Mouse (Mus musculus) MEL (cell line): ENCODE measurements around the gene Fnbp1l. TPM values are rescaled to one million over a fixed set of nuclear protein-coding genes. Genes with fewer than 3 reads are reported as not detected.

ENCODE experiments used
- DNase-seq: peaks from one replicate; pipeline ENCODE4 v3.0.0; 2011; ENCODE audit warnings: low read depth, low spot score
- H3K27ac ChIP-seq: 2 replicates; pipeline ENCODE4 v1.5.1; 2012; ENCODE audit warnings: low read depth, mild to moderate bottlenecking, control low read depth, low read length, moderate library complexity; ENCODE audit not compliant: control insufficient read depth
- H3K27me3 ChIP-seq, 2 experiments: fragments of 150-350 bp in 1 of 2; sonication (generic) in 1 of 2; 2 replicates each; pipeline ENCODE4 v1.6.1; 2012; ENCODE audit warnings: low read length in 2 of 2, mild to moderate bottlenecking in 2 of 2, improper control_type of control experiment in 1 of 2, moderate library complexity in 1 of 2; ENCODE audit not compliant: insufficient read depth in 2 of 2, control insufficient read depth in 1 of 2
- H3K36me3 ChIP-seq, 2 experiments: 2 replicates each; pipeline ENCODE4 v1.6.1; 2012 to 2014; ENCODE audit warnings: low read length in 2 of 2, improper control_type of control experiment in 1 of 2, inconsistent platforms in 1 of 2, mild to moderate bottlenecking in 1 of 2; ENCODE audit not compliant: insufficient read depth in 2 of 2, control insufficient read depth in 1 of 2
- H3K4me1 ChIP-seq, 2 experiments: fragments of 150-350 bp in 1 of 2; sonication (generic) in 1 of 2; 2 replicates each; pipeline ENCODE4 v1.6.1; 2012; ENCODE audit warnings: low read length in 2 of 2, improper control_type of control experiment in 1 of 2, mild to moderate bottlenecking in 1 of 2; ENCODE audit not compliant: insufficient read depth in 2 of 2, control insufficient read depth in 1 of 2
- H3K4me3 ChIP-seq, 2 experiments: fragments of 150-350 bp in 1 of 2; sonication (generic) in 1 of 2; 2 replicates each; pipeline ENCODE4 v1.5.1; 2012; ENCODE audit warnings: low read depth in 2 of 2, low read length in 2 of 2, mild to moderate bottlenecking in 2 of 2, moderate library complexity in 2 of 2, control low read depth in 1 of 2, improper control_type of control experiment in 1 of 2; ENCODE audit not compliant: control insufficient read depth in 1 of 2, insufficient read depth in 1 of 2
- H3K79me2 ChIP-seq: 2 replicates; pipeline ENCODE4 v1.6.1; 2012; ENCODE audit warnings: mild to moderate bottlenecking, low read length, moderate library complexity; ENCODE audit not compliant: control insufficient read depth, poor library complexity, insufficient read depth
- H3K9ac ChIP-seq: 2 replicates; pipeline ENCODE4 v1.6.1; 2012; ENCODE audit warnings: low read depth, mild to moderate bottlenecking, control low read depth, low read length, moderate library complexity; ENCODE audit not compliant: control insufficient read depth, poor library complexity, severe bottlenecking
- H3K9me3 ChIP-seq: fragments of 150-350 bp; sonication (generic); replicated peaks from 2 replicates; pipeline ENCODE4 v1.6.1; 2012; ENCODE audit warnings: mild to moderate bottlenecking, low read length, improper control_type of control experiment, moderate library complexity; ENCODE audit not compliant: insufficient read depth
- CHD1 ChIP-seq: IDR thresholded peaks from 2 replicates; pipeline ENCODE4 v1.6.1; 2012; ENCODE audit warnings: low read depth, mild to moderate bottlenecking, inconsistent platforms, low read length, improper control_type of control experiment
- CTCF ChIP-seq, 3 experiments: IDR thresholded peaks in 2 of 3; conservative IDR thresholded peaks in 1 of 3; 2 replicates each; pipeline ENCODE4 v1.5.1; 2011 to 2012; ENCODE audit warnings: low read length in 3 of 3, low read depth in 2 of 3, mild to moderate bottlenecking in 2 of 3, improper control_type of control experiment in 1 of 3, inconsistent platforms in 1 of 3, mixed read lengths in 1 of 3, moderate library complexity in 1 of 3; ENCODE audit not compliant: control insufficient read depth in 1 of 3, insufficient read depth in 1 of 3, poor library complexity in 1 of 3, severe bottlenecking in 1 of 3
- E2F4 ChIP-seq: IDR thresholded peaks from 2 replicates; pipeline ENCODE4 v1.6.1; 2011; ENCODE audit warnings: low read depth, low read length, improper control_type of control experiment, borderline replicate concordance
- ELF1 ChIP-seq: IDR thresholded peaks from 2 replicates; pipeline ENCODE4 v1.6.1; 2014; ENCODE audit warnings: low read depth, mild to moderate bottlenecking, inconsistent platforms, low read length, improper control_type of control experiment, moderate library complexity
- EP300 ChIP-seq, 2 experiments: IDR thresholded peaks; 2 replicates each; pipeline ENCODE4 v1.6.1; 2011; ENCODE audit warnings: improper control_type of control experiment in 2 of 2, low read length in 2 of 2, low read depth in 1 of 2, mild to moderate bottlenecking in 1 of 2
- ETS1 ChIP-seq: IDR thresholded peaks from 2 replicates; pipeline ENCODE4 v1.6.1; 2012; ENCODE audit warnings: low read depth, mild to moderate bottlenecking, inconsistent platforms, low read length, improper control_type of control experiment, moderate library complexity
- GABPA ChIP-seq: IDR thresholded peaks from 2 replicates; pipeline ENCODE4 v1.6.1; 2012; ENCODE audit warnings: low read depth, mild to moderate bottlenecking, inconsistent platforms, low read length, improper control_type of control experiment, moderate library complexity
- HCFC1 ChIP-seq: IDR thresholded peaks from 2 replicates; pipeline ENCODE4 v1.6.1; 2012; ENCODE audit warnings: low read depth, mild to moderate bottlenecking, inconsistent platforms, low read length, improper control_type of control experiment, moderate library complexity
- JUND ChIP-seq: IDR thresholded peaks from 2 replicates; pipeline ENCODE4 v1.6.1; 2011; ENCODE audit warnings: low read depth, mild to moderate bottlenecking, improper control_type of control experiment, low read length
- MAFK ChIP-seq: IDR thresholded peaks from 2 replicates; pipeline ENCODE4 v1.6.1; 2011; ENCODE audit warnings: low read depth, mild to moderate bottlenecking, low read length, improper control_type of control experiment, borderline replicate concordance
- MAX ChIP-seq: IDR thresholded peaks from 2 replicates; pipeline ENCODE4 v1.6.1; 2011; ENCODE audit warnings: low read length, improper control_type of control experiment
- MEF2A ChIP-seq: IDR thresholded peaks from 2 replicates; pipeline ENCODE4 v1.6.1; 2014; ENCODE audit warnings: low read depth, mild to moderate bottlenecking, inconsistent platforms, low read length, improper control_type of control experiment; ENCODE audit not compliant: poor library complexity, insufficient replicate concordance, severe bottlenecking; ENCODE audit errors: extremely low read depth
- MYB ChIP-seq: IDR thresholded peaks from 2 replicates; pipeline ENCODE4 v1.6.1; 2011; ENCODE audit warnings: mild to moderate bottlenecking, low read depth, low read length, improper control_type of control experiment
- MYC ChIP-seq: IDR thresholded peaks from 2 replicates; pipeline ENCODE4 v1.6.1; 2011; ENCODE audit warnings: low read depth, mild to moderate bottlenecking, low read length, improper control_type of control experiment, moderate library complexity
- NELFE ChIP-seq: IDR thresholded peaks from 2 replicates; pipeline ENCODE4 v1.6.1; 2011; ENCODE audit warnings: low read depth, low read length, improper control_type of control experiment
- POLR2A ChIP-seq, 2 experiments: IDR thresholded peaks; 2 replicates each; pipeline ENCODE4 v1.6.1; 2011 to 2012; ENCODE audit warnings: low read length in 2 of 2, mild to moderate bottlenecking in 2 of 2, control low read depth in 1 of 2, improper control_type of control experiment in 1 of 2, low read depth in 1 of 2, moderate library complexity in 1 of 2; ENCODE audit not compliant: control insufficient read depth in 1 of 2, insufficient read depth in 1 of 2, poor library complexity in 1 of 2
- POLR2AphosphoS2 ChIP-seq: IDR thresholded peaks from 2 replicates; pipeline ENCODE4 v1.6.1; 2011; ENCODE audit warnings: low read length, improper control_type of control experiment
- RCOR1 ChIP-seq: IDR thresholded peaks from 2 replicates; pipeline ENCODE4 v1.6.1; 2012; ENCODE audit warnings: low read depth, mild to moderate bottlenecking, inconsistent platforms, low read length, improper control_type of control experiment
- SIN3A ChIP-seq: IDR thresholded peaks from 2 replicates; pipeline ENCODE4 v1.6.1; 2012; ENCODE audit warnings: low read length, improper control_type of control experiment, inconsistent platforms
- TAL1 ChIP-seq: IDR thresholded peaks from 2 replicates; pipeline ENCODE4 v1.6.1; 2012; ENCODE audit warnings: mild to moderate bottlenecking, inconsistent platforms, low read length, moderate library complexity, mixed read lengths
- TCF12 ChIP-seq: IDR thresholded peaks from 2 replicates; pipeline ENCODE4 v1.6.1; 2014; ENCODE audit warnings: low read depth, mild to moderate bottlenecking, inconsistent platforms, low read length, improper control_type of control experiment, moderate library complexity
- USF1 ChIP-seq: IDR thresholded peaks from 2 replicates; pipeline ENCODE4 v1.6.1; 2014; ENCODE audit warnings: low read depth, mild to moderate bottlenecking, inconsistent platforms, low read length, improper control_type of control experiment, moderate library complexity
- polyA plus RNA-seq, 2 experiments: library from polyadenylated mRNA; stranded (reverse) in 1 of 2; unstranded in 1 of 2; fragments of >175 nt in 1 of 2; fragments of >200 nt in 1 of 2; gene quantifications; 2 replicates each; pipeline versions ENCODE4 v1.2.1 to v1.2.4; 2012; ENCODE audit warnings: low replicate concordance in 2 of 2, low read depth in 1 of 2; ENCODE audit not compliant: insufficient read length in 2 of 2, insufficient read depth in 1 of 2, missing spikeins in 1 of 2
- total RNA-seq: library from RNA; depleted of rRNA; stranded (reverse); fragments of 300-350 nt; gene quantifications from 2 replicates; pipeline ENCODE4 v1.2.3, GENCODE M21; 2012

Gene Fnbp1l
- total and polyA plus RNA-seq, 3 experiments = not detected

- TF ChIP-seq E2F4 (no peak), NELFE (no peak), JUND (no peak), RCOR1 (no peak), MYC (no peak), ETS1 (no peak), HCFC1 (no peak), POLR2AphosphoS2 (no peak), SIN3A (no peak), EP300 (IDR thresholded peaks at IDR 0.05; ENCODE audit: low read depth in 1 of 2, low read length in 2 of 2) (no peak), MEF2A (no peak), GABPA (no peak), CTCF (IDR thresholded peaks at IDR 0.05 in 2 of 3, conservative IDR thresholded peaks at IDR 0.05 in 1 of 3; ENCODE audit: control insufficient read depth in 1 of 3, insufficient read depth in 1 of 3, low read depth in 2 of 3, low read length in 3 of 3, poor library complexity in 1 of 3, severe bottlenecking in 1 of 3) (no peak), TCF12 (no peak), USF1 (no peak), ELF1 (no peak), CHD1 (no peak)
- no peaks in the 10 kb centered on the region for H3K36me3 ChIP-seq
- no peak overlapping the region for H3K9ac ChIP-seq
- no peak overlapping the region for H3K4me3 ChIP-seq
- H3K27me3 ChIP-seq = peaks cover 0 to 2% of the 10 kb centered on the region in 2 experiments; a peak in 2 of 4 replicates
- no peak overlapping the region for H3K27ac ChIP-seq
- no peaks in the 10 kb centered on the region for H3K79me2 ChIP-seq
- no peaks in the 10 kb centered on the region for H3K4me1 ChIP-seq
- no peak for DNase-seq
- no peaks in the 10 kb centered on the region for H3K9me3 ChIP-seq
Measured at GRCm38 (mm10) chr3:122565285-122565684, 54.2 kb downstream of the Fnbp1l start.

GRCm38 (mm10) chr3:122557766-122558165 lies 61.7 kb downstream of the Fnbp1l start:
- Histone ChIP-seq H3K9me3 (no peaks in the 10 kb centered on the region), H3K27ac (no peak overlapping the region), H3K9ac (no peak overlapping the region), H3K36me3 (no peaks in the 10 kb centered on the region), H3K4me3 (no peak overlapping the region), H3K27me3 (peaks cover 0 to 2% of the 10 kb centered on the region in 2 experiments; a peak in 1 of 4 replicates), H3K4me1 (no peaks in the 10 kb centered on the region), H3K79me2 (no peaks in the 10 kb centered on the region)
- TF ChIP-seq POLR2AphosphoS2 (no peak), E2F4 (no peak), JUND (no peak), MAFK (no peak), SIN3A (no peak), MYB (no peak), CTCF (IDR thresholded peaks at IDR 0.05 in 2 of 3, conservative IDR thresholded peaks at IDR 0.05 in 1 of 3; ENCODE audit: control insufficient read depth in 1 of 3, insufficient read depth in 1 of 3, low read depth in 2 of 3, low read length in 3 of 3, poor library complexity in 1 of 3, severe bottlenecking in 1 of 3) (no peak), MAX (no peak), USF1 (no peak), POLR2A (IDR thresholded peaks at IDR 0.05; ENCODE audit: control insufficient read depth in 1 of 2, insufficient read depth in 1 of 2, low read depth in 1 of 2, low read length in 2 of 2, poor library complexity in 1 of 2) (no peak), TAL1 (no peak)
- no peak for DNase-seq
